Mouse (Mus musculus) NIH3T3 (cell line): ENCODE measurements at regions not wholly inside any gene's neighbourhood (a gene's known extent, or its start where the extent isn't known, plus 50 kb on each side); places are given as distances from the start of the nearest gene placed in this dataset.
A peak's percentile ranks its signal among the peaks of the same experiment; 100 is the strongest.

Experiments used
- DNase-seq: peaks from one replicate; pipeline ENCODE4 v3.0.0-alpha.2; 2012; ENCODE audit warnings: low read depth

DNA sequence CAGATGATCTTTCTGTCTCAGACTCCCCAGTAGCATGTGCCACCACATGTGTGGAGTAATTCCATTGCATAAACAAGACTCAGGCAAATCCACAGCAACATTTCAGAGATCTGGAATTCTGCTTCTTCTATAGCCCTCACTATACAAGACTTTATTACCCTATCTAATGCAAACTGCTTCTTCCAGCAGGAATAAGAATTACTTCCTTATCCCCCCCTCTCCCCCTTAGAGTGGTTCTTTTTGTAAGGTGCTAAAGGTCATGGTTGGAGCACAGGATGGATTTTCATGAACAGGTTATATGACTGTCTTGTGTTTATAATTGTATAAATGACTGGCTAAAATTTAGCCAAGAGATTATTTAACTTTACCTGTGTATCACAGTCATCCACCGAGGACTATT, 5037.4 kb downstream of the 9330182O14Rik start:
- no peak for DNase-seq

DNA sequence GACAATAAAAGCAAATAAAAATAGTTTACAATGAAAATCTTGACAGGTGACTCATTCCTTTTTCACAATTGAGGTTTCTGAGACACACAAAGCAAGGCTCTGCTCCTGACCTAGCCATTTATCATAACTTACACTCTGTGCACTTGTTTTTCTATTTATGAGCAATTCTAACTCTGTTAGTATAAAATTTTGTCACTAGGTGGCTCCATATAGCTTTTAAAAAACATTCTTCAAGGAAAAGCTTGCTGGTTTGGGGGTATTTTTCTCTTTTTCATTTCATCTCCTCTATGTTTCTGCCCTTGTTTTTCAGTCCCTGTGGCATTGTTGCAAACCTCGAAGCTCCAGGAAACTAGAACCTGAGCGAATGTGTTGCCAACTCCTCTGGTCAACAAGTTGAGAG, 5044.2 kb downstream of the 9330182O14Rik start:
- DNase-seq: peak; percentile 2

DNA sequence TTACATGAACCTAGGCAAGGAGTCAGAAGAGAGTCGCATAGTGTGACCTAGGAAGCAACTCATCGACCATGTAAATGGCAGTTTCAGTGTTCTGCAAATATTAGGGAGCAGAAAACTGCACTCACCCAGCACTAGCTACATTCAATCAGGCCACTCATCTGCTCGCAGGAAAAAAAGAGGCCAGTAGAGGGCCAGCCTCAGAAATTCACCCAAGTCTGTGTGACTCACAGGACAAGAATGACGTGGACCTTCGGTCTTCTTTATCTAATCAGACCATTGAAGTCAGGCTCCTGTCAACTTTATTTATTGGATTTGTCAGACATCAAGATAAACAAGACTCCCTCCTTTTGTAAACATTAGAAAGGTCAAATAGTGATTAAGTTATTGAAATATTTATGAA, 5046.0 kb downstream of the 9330182O14Rik start:
- peak; percentile 12 for DNase-seq
